Mouse (Mus musculus): ENCODE data around the gene Soat1.

GRCm38 (mm10) chr1:156408004-156408403 is 66.1 kb downstream of the Soat1 start:
- TF ChIP-seq POLR2AphosphoS5 (IDR thresholded peaks at IDR 0.05; ENCODE audit: insufficient replicate concordance, low read depth, low read length): no peak
- TF ChIP-seq CTCF (IDR thresholded peaks at IDR 0.05; ENCODE audit: low read depth, low read length): no peak
- no peak; the same call in 1 of the 2 replicates for TF ChIP-seq TAL1 (conservative IDR thresholded peaks at IDR 0.05; ENCODE audit: low read depth, low read length)
- no peak for TF ChIP-seq GATA1 (IDR thresholded peaks at IDR 0.05; ENCODE audit: borderline replicate concordance, low read length)
- TF ChIP-seq GATA2 (IDR thresholded peaks at IDR 0.05; ENCODE audit: borderline replicate concordance, low read depth, low read length): no peak
